In the genomic region with DNA sequence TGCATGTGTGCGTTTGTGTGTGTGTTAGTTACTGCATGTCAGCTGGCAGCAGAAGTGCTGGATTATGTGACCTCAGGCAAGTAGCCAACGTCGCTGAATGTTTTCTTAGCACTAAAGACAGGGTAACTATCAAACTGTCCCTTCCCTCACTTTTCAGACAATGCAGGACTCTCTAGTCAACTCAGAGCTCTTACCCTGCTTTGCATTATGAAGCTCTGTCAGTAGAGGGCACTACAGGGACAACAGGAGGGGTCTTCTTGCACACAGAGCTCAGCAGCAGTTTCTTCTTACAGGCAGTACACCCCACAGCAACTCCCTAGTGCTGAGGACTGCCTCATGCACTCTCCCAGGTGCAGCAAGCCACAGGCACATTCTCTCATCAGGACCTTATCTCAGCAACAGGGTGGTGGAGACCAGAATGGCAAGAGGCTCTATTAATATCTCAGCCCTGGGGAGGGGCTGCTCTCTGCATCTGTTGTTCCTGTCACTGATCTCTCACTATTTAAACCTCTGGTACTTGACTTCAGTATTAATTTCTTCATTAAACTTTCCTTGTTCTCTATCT, we compare ENCODE assay signal across 9 mouse cellular contexts. TPM values are rescaled to one million over a fixed set of nuclear protein-coding genes. Genes with fewer than 3 reads are reported as not detected.
A peak's percentile ranks its signal among the peaks of the same experiment; 100 is the strongest.
DNase-seq lines count a peak whose midpoint lies in the region; ATAC-seq and TF ChIP-seq lines count a peak whose summit lies in the region.
"Had no signal": no experiment of that assay in that cellular context is flagged by ENCODE, and none has a peak within 500 bp of the region (broad histone marks: within the 10 kb centered on the region; RNA-seq: fewer than 3 reads in every experiment).

No protein-coding gene starts in this region.

- no peaks in the 10 kb centered on the region for H3K79me2 ChIP-seq in MEL (ENCODE audit: control insufficient read depth, insufficient read depth, low read length, poor library complexity)

- H3K36me3 ChIP-seq in kidney, postnatal 0 days (ENCODE audit: insufficient read depth, low read length) = peaks cover 18% of the 10 kb centered on the region; the same call in 1 of the 2 replicates
- peaks cover 0 to 22% of the 10 kb centered on the region in 2 experiments; a peak in 2 of 4 replicates for H3K36me3 ChIP-seq in MEL (ENCODE audit: control insufficient read depth in 1 of 2, insufficient read depth in 2 of 2, low read length in 2 of 2)

- no peak for ATAC-seq in kidney, postnatal 0 days (replicated peaks; ENCODE audit: low FRiP score, low read depth)
- no peak for ATAC-seq in frontal cortex, adult (ENCODE audit: low TSS enrichment)

- TF ChIP-seq EP300 in MEL (IDR thresholded peaks at IDR 0.05; ENCODE audit: low read depth in 1 of 2, low read length in 2 of 2) = no peak

- H3K27me3 ChIP-seq in kidney, postnatal 0 days (ENCODE audit: insufficient read depth, low read length) = no peaks in the 10 kb centered on the region
- H3K27me3 ChIP-seq in MEL (ENCODE audit: control insufficient read depth in 1 of 2, insufficient read depth in 2 of 2, low read length in 2 of 2) = no peaks in the 10 kb centered on the region
- H3K27me3 ChIP-seq: megakaryocyte, embryonic 14.5 days had no signal

- no peak overlapping the region for H3K9ac ChIP-seq in kidney, postnatal 0 days (ENCODE audit: low read depth, low read length)
- no peak overlapping the region for H3K9ac ChIP-seq in MEL (ENCODE audit: control insufficient read depth, low read depth, low read length, poor library complexity, severe bottlenecking)

- H3K4me3 ChIP-seq in kidney, postnatal 0 days (replicated peaks; ENCODE audit: low read depth, low read length) = no peak overlapping the region
- no peak overlapping the region for H3K4me3 ChIP-seq in MEL (ENCODE audit: control insufficient read depth in 1 of 2, insufficient read depth in 1 of 2, low read depth in 2 of 2, low read length in 2 of 2)
- H3K4me3 ChIP-seq: megakaryocyte, embryonic 14.5 days had no signal

- TF ChIP-seq RAD21 in MEL (IDR thresholded peaks at IDR 0.05; ENCODE audit: low read depth, low read length) = peak; percentile 16

- no peak overlapping the region for H3K27ac ChIP-seq in kidney, postnatal 0 days
- no peak overlapping the region for H3K27ac ChIP-seq in MEL (ENCODE audit: control insufficient read depth, low read depth, low read length)

- intact Hi-C loops in left cerebral cortex, postnatal 10 days (cut with DNase I) = no loop called here

- WGBS in kidney, postnatal 0 days = 55% methylated on average over 3 of the region's 3 CpGs

- H3K4me2 ChIP-seq in kidney, postnatal 0 days (ENCODE audit: low read length) = no peak overlapping the region

- DNase-seq in kidney, postnatal 0 days (ENCODE audit: low spot score) = peak; percentile 12
- DNase-seq in kidney, adult 18-20 months = no peak
- peak; percentile 55 for DNase-seq in MEL (ENCODE audit: low read depth, low spot score)
- DNase-seq in embryo, embryonic 11 days = peak; percentile 18
- DNase-seq in lung, postnatal 25 days (ENCODE audit: low spot score) = peak; percentile 8
- no peak for DNase-seq in urinary bladder, postnatal 14 days (ENCODE audit: low spot score)
- DNase-seq in left cerebral cortex, postnatal 10 days (ENCODE audit: extremely low spot score in 1 of 2, low spot score in 2 of 2) = no peak

- no peaks in the 10 kb centered on the region for H3K4me1 ChIP-seq in kidney, postnatal 0 days (replicated peaks; ENCODE audit: insufficient read depth, low read length)
- H3K4me1 ChIP-seq in MEL (ENCODE audit: control insufficient read depth in 1 of 2, insufficient read depth in 2 of 2, low read length in 2 of 2) = no peaks in the 10 kb centered on the region

- TF ChIP-seq POLR2A in MEL (IDR thresholded peaks at IDR 0.05; ENCODE audit: control insufficient read depth in 1 of 2, insufficient read depth in 1 of 2, low read depth in 1 of 2, low read length in 2 of 2, poor library complexity in 1 of 2) = no peak

- H3K9me3 ChIP-seq in kidney, postnatal 0 days (replicated peaks; ENCODE audit: low read length) = no peaks in the 10 kb centered on the region
- H3K9me3 ChIP-seq in MEL (replicated peaks; ENCODE audit: insufficient read depth, low read length) = no peaks in the 10 kb centered on the region

- peak; percentile 49 for TF ChIP-seq CTCF in kidney, postnatal 0 days (IDR thresholded peaks at IDR 0.05; ENCODE audit: low read depth)
- peak; percentile 40 to 67 (median 58) for TF ChIP-seq CTCF in MEL (IDR thresholded peaks at IDR 0.05 in 2 of 3, conservative IDR thresholded peaks at IDR 0.05 in 1 of 3; ENCODE audit: control insufficient read depth in 1 of 3, insufficient read depth in 1 of 3, low read depth in 2 of 3, low read length in 3 of 3, poor library complexity in 1 of 3, severe bottlenecking in 1 of 3)

TF ChIP-seq in MEL, 35 proteins besides CTCF, POLR2A, EP300 and RAD21:
- TF ChIP-seq GATA1 (IDR thresholded peaks at IDR 0.05; ENCODE audit: low read depth, low read length) (no peak), SMC3 (IDR thresholded peaks at IDR 0.05; ENCODE audit: low read depth, low read length) (peak; percentile 32)
TF ChIP-seq in MEL: peak in this region for 1.

RNA-seq across cellular contexts. Expression of gene Mlh1, which starts 23.8 kb away (rescaled TPM):
- 25.4 and 26.1 TPM in 2 replicates for polyA plus RNA-seq in kidney, postnatal 0 days (2015; fragmentation: Nextera tagmentation; extraction: Ambion mirVana)
- 21.8 and 22.4 TPM in 2 replicates for total RNA-seq in MEL (2012; rRNA removed)
- 10 to 100 TPM in 1 of 2 experiments, not detected in 1; 31.7 TPM for polyA plus RNA-seq in MEL (2012; ENCODE audit: insufficient read depth in 1 of 2, insufficient read length in 2 of 2, low read depth in 1 of 2, low replicate concordance in 2 of 2, missing spikeins in 1 of 2)
- 10 to 100 TPM; 23.5 to 24.0 TPM for total RNA-seq in left cerebral cortex, postnatal 10 days (2021)

RNA-seq across cellular contexts. Expression of gene Epm2aip1, which starts 24.0 kb away (rescaled TPM):
- polyA plus RNA-seq in kidney, postnatal 0 days (2015; fragmentation: Nextera tagmentation; extraction: Ambion mirVana) = 18.6 and 19.2 TPM in 2 replicates
- 3.3 and 3.4 TPM in 2 replicates for total RNA-seq in MEL (2012; rRNA removed)
- polyA plus RNA-seq in MEL (2012; ENCODE audit: insufficient read depth in 1 of 2, insufficient read length in 2 of 2, low read depth in 1 of 2, low replicate concordance in 2 of 2, missing spikeins in 1 of 2) = 1 to 10 TPM in 1 of 2 experiments, not detected in 1; 7.4 TPM
- 10 to 100 TPM; 83.7 to 85.5 TPM for total RNA-seq in left cerebral cortex, postnatal 10 days (2021)

Comparison
In these comparisons a context has a peak if more than half of its experiments do, and no peak if none do; other contexts are left out.
1. DNase-seq: peak in kidney, postnatal 0 days (single experiment), MEL (single experiment), embryo, embryonic 11 days (single experiment) and lung, postnatal 25 days (single experiment); none in kidney, adult 18-20 months (single experiment), urinary bladder, postnatal 14 days (single experiment) and left cerebral cortex, postnatal 10 days (0 of 2).
2. RNA of gene Epm2aip1, which starts 24.0 kb away (total RNA-seq): 83.7 to 85.5 TPM in left cerebral cortex, postnatal 10 days; 3.3 to 3.4 TPM in MEL; every median in the first group is over 10 times any median in the second.